Mouse (Mus musculus) hindbrain, embryonic 16.5 days (tissue): ENCODE measurements around the gene Selenon. TPM values are rescaled to one million over a fixed set of nuclear protein-coding genes. Genes with fewer than 3 reads are reported as not detected.
A peak's percentile ranks its signal among the peaks of the same experiment; 100 is the strongest.

Experiments used
- ATAC-seq: fragments of 200-750 bp; cut with Nextera tagmentation; 2 replicates; pipeline ENCODE4 v1.8.0; 2017; ENCODE audit warnings: moderate TSS enrichment, moderate library complexity
- H3K27ac ChIP-seq: fragments of 300-500 bp; sonication (generic); 2 replicates; pipeline ENCODE4 v1.5.1; 2014; ENCODE audit warnings: low read depth, mild to moderate bottlenecking, control low read depth, low read length, moderate library complexity
- H3K27me3 ChIP-seq: fragments of 300-500 bp; sonication (generic); replicated peaks from 2 replicates; pipeline ENCODE4 v1.6.1; 2014; ENCODE audit warnings: low read length; ENCODE audit not compliant: control insufficient read depth, insufficient read depth
- H3K36me3 ChIP-seq: fragments of 300-500 bp; sonication (generic); 2 replicates; pipeline ENCODE4 v1.6.1; 2014; ENCODE audit warnings: mild to moderate bottlenecking, low read length, moderate library complexity, mixed read lengths; ENCODE audit not compliant: control insufficient read depth, insufficient read depth
- H3K4me1 ChIP-seq: fragments of 300-500 bp; sonication (generic); 2 replicates; pipeline ENCODE4 v1.6.1; 2014; ENCODE audit warnings: low read depth, low read length; ENCODE audit not compliant: control insufficient read depth, insufficient read depth
- H3K4me2 ChIP-seq: fragments of 300-500 bp; sonication (generic); 2 replicates; pipeline ENCODE4 v1.6.1; 2014; ENCODE audit warnings: mild to moderate bottlenecking, low read length, control low read depth, moderate library complexity
- H3K4me3 ChIP-seq: fragments of 300-500 bp; sonication (generic); 2 replicates; pipeline ENCODE4 v1.5.1; 2014; ENCODE audit warnings: mild to moderate bottlenecking, low read length, control low read depth, moderate library complexity
- H3K9ac ChIP-seq: fragments of 300-500 bp; sonication (generic); 2 replicates; pipeline ENCODE4 v1.6.1; 2014; ENCODE audit warnings: low read depth, mild to moderate bottlenecking, control low read depth, low read length, moderate library complexity
- H3K9me3 ChIP-seq: fragments of 300-500 bp; sonication (generic); 2 replicates; pipeline ENCODE4 v1.6.1; 2014; ENCODE audit warnings: mild to moderate bottlenecking, low read length, moderate library complexity; ENCODE audit not compliant: control insufficient read depth
- WGBS: fragments of 180-500 bp; shearing (Covaris S2); extraction: QIAGEN DNeasy Blood & Tissue Kit; methylation state at CpG from one replicate; pipeline ENCODE4 v1.1.7; 2014; 5-methylcytosine and 5-hydroxymethylcytosine counted together
- polyA plus RNA-seq: library from polyadenylated mRNA; unstranded; fragments of >200 nt; fragmentation: Nextera tagmentation; extraction: Ambion mirVana; gene quantifications from 2 replicates; pipeline ENCODE4 v1.2.1, GENCODE M21; 2015

The Selenon gene
- polyA plus RNA-seq: 6.7 and 7.0 TPM in 2 replicates

DNA sequence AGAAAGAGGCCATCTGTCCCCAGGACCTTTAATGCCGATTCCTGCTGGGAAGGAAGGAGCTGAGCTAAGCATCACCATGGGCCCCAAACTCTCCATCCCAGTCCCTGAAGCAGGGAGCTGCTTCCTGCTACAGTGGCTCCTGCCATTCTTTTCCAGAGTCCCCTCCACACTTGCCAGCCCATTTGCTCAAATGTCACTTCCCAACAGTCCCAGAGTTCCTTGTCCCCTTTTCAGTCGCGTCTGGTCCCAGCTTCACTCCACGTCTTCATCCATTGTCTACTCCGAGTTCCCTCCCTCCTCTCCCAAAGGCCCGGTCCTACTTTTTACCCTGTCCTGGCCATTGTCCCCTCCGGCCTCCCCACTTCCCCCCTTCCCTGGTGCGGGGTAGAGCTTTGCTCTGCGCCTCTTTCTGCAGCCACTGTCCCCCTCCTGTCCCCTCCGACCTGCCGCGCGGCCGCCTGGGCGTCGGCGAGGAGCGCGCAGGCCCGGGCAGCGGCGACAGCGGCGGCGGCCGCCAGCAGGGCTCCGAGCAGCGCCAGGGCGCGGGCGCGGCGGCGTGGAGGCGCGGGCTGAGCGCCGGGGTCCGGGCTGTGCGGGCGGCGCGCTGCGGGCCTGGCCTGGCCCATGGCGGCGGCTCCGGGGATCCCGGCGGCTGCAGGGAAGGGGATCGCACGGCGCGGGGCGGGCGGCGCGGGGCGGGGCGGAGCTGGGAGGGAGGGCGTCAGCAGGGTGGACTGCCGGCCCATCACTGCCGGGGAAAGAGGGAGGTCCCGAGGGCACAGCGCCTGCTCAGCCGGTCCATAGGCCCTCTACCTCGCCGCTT, at the start of gene Selenon:
Gene Selenon (minus strand): TSS at position 673 of the 823 bp plus-strand sequence.
- Histone ChIP-seq H3K36me3 (peaks cover 8% of the 10 kb centered on the region; the same call in 1 of the 2 replicates), H3K4me3 (peak within 1 kb of the TSS; percentile 75), H3K27me3 (no peaks in the 10 kb centered on the region), H3K27ac (peak within 1 kb of the TSS; percentile 82), H3K4me2 (peak within 1 kb of the TSS; percentile 79), H3K9me3 (peaks cover 5% of the 10 kb centered on the region), H3K9ac (peak within 1 kb of the TSS; percentile 99), H3K4me1 (peaks cover 18% of the 10 kb centered on the region)
- WGBS: under 1% methylated on average over 53 of the region's 67 CpGs
- peak; percentile 79 for ATAC-seq

DNA sequence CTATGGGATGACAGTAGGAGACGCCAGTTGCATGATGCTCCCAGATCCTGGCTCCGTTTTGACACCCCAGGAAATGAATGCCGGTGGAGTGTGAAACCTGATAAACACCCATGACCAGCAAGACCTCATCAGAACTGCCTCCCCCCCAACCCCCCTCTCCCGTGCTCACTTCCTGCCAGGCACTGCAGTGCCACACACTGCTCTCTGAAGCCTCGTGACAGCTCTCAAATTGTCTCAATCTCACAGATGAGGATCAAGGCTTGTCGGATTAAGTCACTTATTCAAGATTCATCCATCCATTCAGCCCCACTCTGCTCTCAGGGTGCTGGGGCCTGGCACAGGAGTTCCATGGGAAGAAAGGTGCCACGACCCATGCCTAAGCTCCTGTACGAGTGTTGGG, 49.4 kb upstream of the Selenon start:
- Histone ChIP-seq H3K4me3 (no peak overlapping the region), H3K9ac (no peak overlapping the region), H3K4me1 (peaks cover 19% of the 10 kb centered on the region), H3K27me3 (no peaks in the 10 kb centered on the region), H3K4me2 (no peak overlapping the region), H3K27ac (no peak overlapping the region), H3K9me3 (no peaks in the 10 kb centered on the region), H3K36me3 (no peaks in the 10 kb centered on the region)
- ATAC-seq: no peak
- WGBS: 49% methylated on average over 8 of the region's 8 CpGs

DNA sequence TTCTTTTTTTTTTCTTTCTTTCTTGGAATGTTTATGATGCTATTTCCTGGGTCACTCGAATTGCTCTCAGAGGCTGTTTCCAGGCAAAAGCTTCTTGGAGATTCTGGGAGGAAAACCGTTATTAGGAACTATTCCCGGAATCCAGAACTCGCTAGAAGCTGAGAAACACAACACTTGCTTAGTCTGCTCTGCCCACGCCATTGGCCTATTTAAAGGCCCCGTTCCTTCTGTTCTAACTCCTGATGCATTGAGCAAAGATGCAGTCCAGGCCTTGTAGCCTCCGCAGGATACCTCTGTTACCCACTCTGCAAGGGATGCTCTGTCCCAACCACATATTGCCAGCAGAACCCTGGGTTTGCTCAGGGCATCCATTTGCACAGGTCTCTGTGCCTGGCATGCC, 48.8 kb upstream of the Selenon start:
- H3K9me3 ChIP-seq: no peaks in the 10 kb centered on the region
- no peak overlapping the region for H3K4me2 ChIP-seq
- H3K4me1 ChIP-seq: peaks cover 15% of the 10 kb centered on the region
- no peak overlapping the region for H3K4me3 ChIP-seq
- H3K27ac ChIP-seq: no peak overlapping the region
- WGBS: 76% methylated on average over 7 of the region's 7 CpGs
- no peak overlapping the region for H3K9ac ChIP-seq
- no peak for ATAC-seq
- H3K36me3 ChIP-seq: no peaks in the 10 kb centered on the region
- no peaks in the 10 kb centered on the region for H3K27me3 ChIP-seq

DNA sequence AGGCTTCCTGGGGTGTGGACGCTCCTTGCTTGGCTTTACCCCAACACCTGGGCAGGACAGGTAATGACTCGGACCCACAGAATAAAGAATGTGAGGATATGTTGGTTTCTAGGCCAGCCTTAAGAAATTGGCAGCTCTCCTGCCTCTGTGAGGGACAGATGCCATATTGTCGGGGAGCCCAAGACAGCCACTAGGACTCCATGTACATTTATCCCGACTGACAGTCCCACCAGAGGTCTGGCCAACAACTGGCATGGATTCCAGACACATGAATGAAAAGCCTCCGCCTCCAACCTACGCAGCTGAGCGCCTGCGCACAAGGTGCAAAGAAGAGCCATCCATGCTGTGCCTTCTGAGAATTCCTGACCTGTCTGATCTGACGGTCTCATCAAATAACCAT, 48.1 kb upstream of the Selenon start:
- Histone ChIP-seq H3K27me3 (no peaks in the 10 kb centered on the region), H3K9ac (peak overlapping the region; percentile 17; the same call in 1 of the 2 replicates), H3K9me3 (no peaks in the 10 kb centered on the region), H3K4me2 (no peak overlapping the region), H3K36me3 (no peaks in the 10 kb centered on the region), H3K4me3 (no peak overlapping the region), H3K27ac (peak overlapping the region; percentile 27; the same call in 1 of the 2 replicates), H3K4me1 (peaks cover 15% of the 10 kb centered on the region)
- no peak for ATAC-seq
- 81% methylated on average over 9 of the region's 9 CpGs for WGBS

DNA sequence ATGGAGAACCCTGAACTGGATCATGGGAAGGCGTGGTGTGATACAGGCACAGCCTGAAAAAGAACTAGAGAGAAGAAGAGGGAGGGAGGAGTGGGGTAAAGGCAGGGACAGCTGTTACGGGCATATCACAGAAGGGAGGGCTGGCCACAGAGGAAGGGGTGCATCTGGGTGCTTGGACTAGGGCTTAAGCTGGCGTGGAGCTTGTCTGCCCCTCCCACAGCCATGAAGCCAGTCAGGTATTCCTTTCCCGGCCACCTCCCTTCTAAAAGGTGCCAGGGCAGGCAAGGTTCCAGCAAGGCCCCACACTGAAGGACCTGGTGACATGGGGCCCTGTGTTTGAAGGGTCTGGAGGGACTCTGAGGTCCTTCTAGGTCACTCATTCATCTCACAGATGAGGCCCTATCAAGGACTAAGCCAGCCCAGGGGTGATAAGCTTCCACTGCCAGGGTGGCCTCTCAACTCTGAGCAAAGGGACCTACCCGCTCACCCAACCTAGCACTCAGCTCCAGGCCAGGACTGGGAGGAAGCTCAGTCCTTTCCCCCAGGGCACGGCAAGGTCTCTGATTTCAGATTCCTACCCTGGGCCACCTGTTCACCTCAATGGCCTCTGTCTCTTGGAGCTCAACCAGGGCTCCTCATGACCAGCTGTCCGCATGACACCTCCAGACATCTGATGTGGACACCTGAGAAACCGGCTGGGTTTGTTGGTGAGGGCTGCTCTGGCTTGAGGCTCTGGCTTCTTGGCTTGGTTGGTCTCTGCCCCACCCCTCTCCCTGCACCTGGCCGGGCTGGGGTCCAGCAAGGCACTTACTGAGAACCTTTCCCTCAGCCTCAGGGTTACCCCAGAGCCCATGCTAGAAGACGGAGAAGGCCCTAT, 45.1 kb upstream of the Selenon start:
- WGBS: 71% methylated on average over 10 of the region's 10 CpGs
- Histone ChIP-seq H3K9ac (no peak overlapping the region), H3K27ac (no peak overlapping the region), H3K4me2 (no peak overlapping the region), H3K9me3 (no peaks in the 10 kb centered on the region), H3K4me3 (no peak overlapping the region), H3K4me1 (peaks cover 15% of the 10 kb centered on the region), H3K27me3 (no peaks in the 10 kb centered on the region), H3K36me3 (no peaks in the 10 kb centered on the region)
- ATAC-seq: no peak

DNA sequence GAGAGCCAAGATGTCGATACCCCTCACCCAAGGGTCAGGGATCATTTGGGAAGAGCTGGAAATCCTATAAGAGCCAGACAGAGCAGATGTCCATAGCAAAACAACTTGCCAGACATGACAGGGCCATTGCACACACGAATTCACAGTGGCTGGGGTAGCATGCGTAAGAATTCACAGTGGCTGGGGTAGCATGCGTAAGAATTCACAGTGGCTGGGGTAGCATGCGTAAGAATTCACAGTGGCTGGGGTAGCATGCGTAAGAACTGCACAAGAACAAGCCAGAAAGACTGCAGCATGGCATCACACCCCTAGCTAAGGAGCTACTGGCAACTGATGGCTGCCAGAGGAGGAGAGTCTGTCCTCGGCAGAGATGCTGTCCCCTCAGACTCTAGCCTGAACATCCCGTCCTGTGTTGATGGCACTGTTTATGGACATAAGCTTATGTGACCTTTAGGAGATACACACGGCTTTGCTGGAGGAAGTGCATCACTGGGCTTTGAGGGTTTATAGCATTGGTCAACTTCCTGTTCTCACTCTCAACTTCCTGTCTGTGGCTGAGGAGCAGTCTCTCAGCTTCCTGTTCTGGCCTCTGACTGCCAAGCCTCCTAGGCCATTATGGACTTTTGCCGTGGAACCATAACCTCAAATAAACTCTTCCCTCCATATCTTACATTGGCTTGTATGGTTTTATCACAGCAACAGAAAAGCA, 42.9 kb upstream of the Selenon start:
- no peaks in the 10 kb centered on the region for H3K27me3 ChIP-seq

DNA sequence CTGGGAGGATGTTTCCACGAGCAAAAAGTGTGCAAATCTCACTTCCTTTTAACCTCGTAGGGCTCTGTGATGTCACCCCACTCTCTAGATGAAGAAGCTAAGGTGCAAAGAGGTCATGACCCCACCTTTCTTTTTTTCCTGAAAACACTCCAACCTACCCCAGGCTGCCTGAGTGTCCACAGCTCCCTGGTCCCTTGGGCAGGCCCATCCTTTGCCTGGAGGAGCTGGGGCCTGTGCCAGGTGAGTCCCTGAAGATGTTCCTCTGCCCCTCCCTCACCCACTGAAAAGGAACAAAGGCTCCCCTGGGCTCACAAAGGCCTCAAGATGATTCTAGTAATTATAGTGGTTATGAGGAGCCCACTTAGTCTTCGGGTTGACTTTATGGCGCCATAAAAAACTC, 40.5 kb upstream of the Selenon start:
- no peak for ATAC-seq
- 71% methylated on average over 4 of the region's 4 CpGs for WGBS
- H3K4me2 ChIP-seq: no peak overlapping the region
- peaks cover 22% of the 10 kb centered on the region for H3K4me1 ChIP-seq
- H3K27ac ChIP-seq: peak overlapping the region; percentile 81; the same call in 1 of the 2 replicates
- H3K9me3 ChIP-seq: no peaks in the 10 kb centered on the region
- H3K4me3 ChIP-seq: no peak overlapping the region
- no peak overlapping the region for H3K9ac ChIP-seq
- no peaks in the 10 kb centered on the region for H3K27me3 ChIP-seq
- no peaks in the 10 kb centered on the region for H3K36me3 ChIP-seq

More for the DNA sequence above, 42.9 kb upstream of the Selenon start:
- peaks cover 22% of the 10 kb centered on the region for H3K4me1 ChIP-seq
- 90% methylated on average over 10 of the region's 10 CpGs for WGBS
- no peak overlapping the region for H3K4me2 ChIP-seq
- no peaks in the 10 kb centered on the region for H3K36me3 ChIP-seq
- no peak for ATAC-seq
- no peaks in the 10 kb centered on the region for H3K9me3 ChIP-seq
- H3K4me3 ChIP-seq: no peak overlapping the region
- no peak overlapping the region for H3K27ac ChIP-seq
- no peak overlapping the region for H3K9ac ChIP-seq

DNA sequence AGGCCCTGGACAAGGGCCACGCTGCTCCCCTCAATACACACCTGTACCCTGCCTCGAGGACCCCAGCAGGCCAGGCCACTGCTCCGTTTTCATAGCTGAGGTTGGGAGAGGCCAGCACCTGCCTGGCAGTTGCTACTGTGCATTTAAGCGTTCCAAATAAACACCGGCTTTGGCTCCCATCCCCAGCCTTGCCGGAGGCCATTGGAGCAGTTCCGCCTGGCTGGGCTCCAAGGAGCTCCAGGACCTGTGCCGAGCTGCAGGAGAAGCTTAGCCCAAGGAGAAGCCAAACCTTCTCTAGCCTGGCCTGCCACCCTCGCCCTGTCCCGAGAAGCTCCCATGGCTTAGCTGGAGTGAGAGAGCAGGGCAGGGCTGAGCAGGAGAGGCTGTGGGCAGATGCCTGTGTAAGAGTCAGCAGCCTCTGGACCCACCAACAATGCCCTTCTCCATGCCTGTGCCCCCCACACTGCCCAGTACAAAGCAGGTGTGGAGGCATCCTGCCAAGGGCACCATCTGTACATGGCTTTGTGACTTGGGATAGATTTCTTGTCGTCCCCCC, 39.6 kb upstream of the Selenon start:
- peak; percentile 78 for ATAC-seq
- 33% methylated on average over 10 of the region's 11 CpGs for whole genome bisulfite sequencing
- peaks cover 22% of the 10 kb centered on the region for H3K4me1 ChIP-seq
- H3K27ac ChIP-seq: peak overlapping the region; percentile 81
- no peak overlapping the region for H3K4me2 ChIP-seq
- no peaks in the 10 kb centered on the region for H3K36me3 ChIP-seq
- H3K9ac ChIP-seq: peak overlapping the region; percentile 36; the same call in 1 of the 2 replicates
- H3K9me3 ChIP-seq: no peaks in the 10 kb centered on the region
- no peaks in the 10 kb centered on the region for H3K27me3 ChIP-seq
- H3K4me3 ChIP-seq: no peak overlapping the region
